In genomic region chr2:72535889-72536288, GRCm38 (mm10) we compare ENCODE assay signal across 21 mouse cellular contexts.
"Had no signal": no experiment of that assay in that cellular context is flagged by ENCODE, and none has a peak within 500 bp of the region (broad histone marks: within the 10 kb centered on the region; RNA-seq: fewer than 3 reads in every experiment).

No protein-coding gene starts in this region.

- H3K27me3 ChIP-seq: intestine, embryonic 15.5 days; limb, embryonic 13.5 days; liver, embryonic 13.5 days; neural tube, embryonic 12.5 days had no signal

- H3K9ac ChIP-seq: intestine, embryonic 15.5 days; limb, embryonic 13.5 days; liver, embryonic 13.5 days; midbrain, embryonic 12.5 days; midbrain, embryonic 15.5 days; neural tube, embryonic 12.5 days; neural tube, embryonic 15.5 days had no signal

- DNase-seq: kidney, adult 11 months; kidney, postnatal 10 days; layer of hippocampus, postnatal 36 days; liver; liver, embryonic 13.5 days; lung, adult 2 months; lung, postnatal 14 days; lung, postnatal 4 days; right cerebral cortex, adult 18-20 months; right cerebral cortex, postnatal 14 days; right cerebral cortex, postnatal 4 days; thymus, postnatal 25 days had no signal

- H3K4me1 ChIP-seq: intestine, embryonic 15.5 days; limb, embryonic 10.5 days; limb, embryonic 13.5 days; liver, embryonic 13.5 days; midbrain, embryonic 12.5 days; midbrain, embryonic 15.5 days; neural tube, embryonic 12.5 days; neural tube, embryonic 15.5 days had no signal

- ATAC-seq: intestine, embryonic 15.5 days; midbrain, embryonic 15.5 days had no signal

- H3K9me3 ChIP-seq: intestine, embryonic 15.5 days; limb, embryonic 10.5 days; limb, embryonic 13.5 days; liver, embryonic 13.5 days; midbrain, embryonic 12.5 days; midbrain, embryonic 15.5 days; neural tube, embryonic 12.5 days; neural tube, embryonic 15.5 days had no signal

- H3K4me2 ChIP-seq: intestine, embryonic 15.5 days; limb, embryonic 13.5 days; liver, embryonic 13.5 days; midbrain, embryonic 12.5 days; midbrain, embryonic 15.5 days; neural tube, embryonic 12.5 days; neural tube, embryonic 15.5 days had no signal

- H3K4me3 ChIP-seq: intestine, embryonic 15.5 days; left cerebral cortex, adult 2 months; limb, embryonic 10.5 days; limb, embryonic 13.5 days; liver, embryonic 13.5 days; midbrain, embryonic 12.5 days; midbrain, embryonic 15.5 days; neural tube, embryonic 12.5 days; neural tube, embryonic 15.5 days had no signal

- H3K27ac ChIP-seq: intestine, embryonic 15.5 days; left cerebral cortex, adult 2 months; limb, embryonic 10.5 days; limb, embryonic 13.5 days; liver, embryonic 13.5 days; midbrain, embryonic 12.5 days; midbrain, embryonic 15.5 days; neural tube, embryonic 12.5 days; neural tube, embryonic 15.5 days; stomach, postnatal 0 days had no signal

- H3K36me3 ChIP-seq: intestine, embryonic 15.5 days; limb, embryonic 10.5 days; limb, embryonic 13.5 days; liver, embryonic 13.5 days; midbrain, embryonic 12.5 days; midbrain, embryonic 15.5 days; neural tube, embryonic 12.5 days; neural tube, embryonic 15.5 days had no signal
